Mouse (Mus musculus): Measurements from ENCODE around the gene Ttc7b.

Ttc7b gene

GRCm38 (mm10) chr12:100520077-100520793 is 391 bp downstream of the Ttc7b start:
- DNase-seq, result peak; percentile 67

- DNase-seq, result no peak
Observed at GRCm38 (mm10) chr12:100519684-100520076, 946 bp downstream of the Ttc7b start.

- no peak for DNase-seq
Observed at GRCm38 (mm10) chr12:100517371-100517770, 3.3 kb downstream of the Ttc7b start.

GRCm38 (mm10) chr12:100516161-100516838 is 4.3 kb downstream of the Ttc7b start:
- DNase-seq, result no peak

- DNase-seq, result no peak
Observed at GRCm38 (mm10) chr12:100515493-100515892, 5.1 kb downstream of the Ttc7b start.

DNA sequence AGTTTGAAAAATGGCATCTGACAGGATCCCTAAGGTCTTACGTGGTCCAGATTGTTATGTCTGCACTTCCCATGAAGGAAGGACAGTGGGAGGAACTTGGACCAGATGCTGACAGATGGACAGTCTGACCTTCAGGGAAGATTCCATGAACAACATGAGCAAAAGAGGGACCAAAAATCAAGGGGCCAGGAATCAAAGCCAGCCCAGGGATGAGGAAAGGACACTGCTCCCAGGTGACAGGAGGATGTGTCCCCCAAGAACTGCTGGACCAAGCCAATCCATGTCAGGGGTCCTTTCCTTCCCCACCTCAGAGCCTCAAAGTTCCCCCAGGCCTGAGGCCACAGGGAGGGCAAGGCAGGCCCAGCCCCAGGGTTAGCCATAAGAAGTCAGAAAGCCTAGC is 6.0 kb downstream of the Ttc7b start:
- DNase-seq, result no peak

DNA sequence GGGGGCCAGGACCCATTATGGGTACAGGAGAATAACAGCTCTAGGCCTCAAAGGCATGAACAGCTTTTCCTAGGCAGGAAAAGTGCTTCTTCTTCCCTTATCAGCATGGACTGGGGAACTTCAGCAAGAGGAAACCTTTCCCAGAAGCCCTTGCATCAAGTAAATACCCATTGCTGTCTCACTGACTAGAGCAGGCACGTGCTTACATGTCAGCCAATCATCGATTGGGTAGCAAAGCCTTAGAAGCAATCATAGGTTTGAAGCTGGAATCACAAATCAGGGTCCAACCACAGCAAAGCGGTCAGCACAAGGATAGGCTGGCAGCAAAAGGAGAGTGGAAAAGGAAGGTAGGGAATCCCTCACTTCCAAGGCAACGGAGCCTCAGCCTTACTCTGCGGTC is 7.5 kb downstream of the Ttc7b start:
- DNase-seq, result no peak

DNA sequence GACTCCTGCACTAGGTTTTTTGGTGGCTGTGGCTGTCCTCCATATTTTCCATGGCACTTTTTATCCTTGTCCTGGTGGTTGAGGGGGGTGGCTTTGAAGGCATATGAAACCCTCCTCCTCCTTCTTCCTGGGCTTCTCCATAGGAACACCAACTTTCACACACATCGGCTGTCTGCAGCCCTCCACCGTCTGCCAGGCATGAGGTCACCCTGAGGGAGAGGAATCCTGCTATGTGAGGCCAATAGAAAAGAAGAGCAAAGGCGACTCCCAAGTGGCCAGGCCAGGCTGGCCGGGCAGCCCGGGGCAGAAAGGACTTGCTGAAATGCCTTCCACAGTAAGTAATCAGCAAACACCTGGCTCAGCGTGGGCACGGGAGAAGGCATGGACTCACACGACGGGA is 8.0 kb downstream of the Ttc7b start:
- DNase-seq, result no peak

GRCm38 (mm10) chr12:100509615-100510282 is 10.9 kb downstream of the Ttc7b start:
- no peak for DNase-seq

GRCm38 (mm10) chr12:100508668-100509067 is 12.0 kb downstream of the Ttc7b start:
- no peak for DNase-seq

DNA sequence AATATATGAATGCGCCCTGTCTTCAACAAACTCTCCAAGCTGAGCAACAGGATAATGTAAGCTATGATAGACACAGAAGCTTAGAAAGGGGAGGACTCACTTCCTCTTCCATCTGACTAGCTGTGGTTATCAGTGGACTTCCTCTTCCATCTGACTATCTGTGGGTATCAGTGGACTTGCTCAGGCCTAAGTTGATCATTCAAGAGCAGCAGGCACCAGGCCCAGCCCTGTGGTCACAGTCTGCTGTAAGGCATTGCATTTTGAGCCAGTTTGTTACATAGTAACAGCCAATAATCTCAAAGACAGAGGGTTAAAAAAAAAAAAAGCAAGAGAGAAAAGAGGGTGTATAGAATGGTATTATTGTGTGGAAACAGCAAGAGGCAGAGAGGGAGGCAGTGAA is 15.1 kb downstream of the Ttc7b start:
- no peak for DNase-seq

DNA sequence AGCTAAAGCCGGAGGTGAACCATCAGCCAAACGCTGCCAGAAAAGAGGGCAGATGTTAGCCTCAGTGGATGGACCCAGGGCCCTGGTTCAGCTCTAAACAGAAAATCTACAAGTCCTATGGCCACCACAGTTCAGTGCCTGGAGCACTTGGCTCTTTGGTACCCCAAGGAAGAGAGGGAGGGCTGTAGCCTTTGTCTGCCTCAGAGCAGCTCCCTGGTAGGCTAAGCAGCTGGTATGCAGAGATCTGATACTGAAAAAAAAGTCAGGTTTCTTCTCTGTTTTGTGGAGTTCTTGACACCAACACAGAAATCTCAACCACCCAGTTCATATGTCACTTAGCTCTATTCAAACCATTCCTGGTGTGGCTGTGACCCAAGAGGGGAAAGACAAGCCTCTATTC is 16.0 kb downstream of the Ttc7b start:
- no peak for DNase-seq

- DNase-seq, result no peak
Observed at GRCm38 (mm10) chr12:100503659-100504058, 17.0 kb downstream of the Ttc7b start.

DNA sequence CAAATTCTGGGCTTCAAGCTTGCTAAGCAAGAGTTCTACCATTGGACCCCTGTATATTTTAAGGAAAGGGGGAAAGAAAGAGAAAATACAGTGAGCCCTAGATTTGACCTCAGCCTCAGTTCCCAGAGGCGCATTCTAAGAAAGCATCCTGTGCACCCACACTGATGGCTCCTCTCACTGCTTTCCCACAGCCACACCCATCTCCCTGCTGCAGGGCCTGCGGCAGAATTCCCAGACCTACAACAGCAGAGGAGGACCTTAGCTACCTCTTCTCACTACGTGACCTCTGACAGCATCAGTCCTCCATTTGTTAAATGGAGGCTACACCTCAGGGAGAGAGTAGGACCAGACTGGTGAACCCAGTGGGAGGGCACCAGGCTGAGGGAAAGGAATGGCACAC is 18.1 kb downstream of the Ttc7b start:
- no peak for DNase-seq

DNA sequence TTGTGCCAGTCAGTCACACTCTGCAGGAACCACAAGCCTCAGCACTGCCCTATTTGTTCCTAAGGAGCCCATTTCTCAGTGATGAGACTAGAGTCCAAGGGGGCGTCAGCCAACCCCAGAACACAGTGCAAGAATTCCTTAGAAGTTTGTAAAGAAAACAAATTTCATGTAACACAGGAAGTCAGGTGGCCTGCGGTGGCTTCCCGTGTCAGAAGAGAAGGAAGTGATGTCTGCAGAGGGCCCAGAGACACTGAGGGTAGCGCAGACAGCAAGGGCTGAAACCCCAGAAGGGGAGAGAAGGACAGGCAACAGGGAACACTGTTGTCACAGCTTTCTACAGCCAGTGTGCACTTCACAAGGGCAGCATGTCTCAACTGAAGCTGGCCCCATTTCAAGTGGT is 19.4 kb downstream of the Ttc7b start:
- DNase-seq, result no peak

GRCm38 (mm10) chr12:100499469-100499868 is 21.2 kb downstream of the Ttc7b start:
- DNase-seq, result no peak

GRCm38 (mm10) chr12:100498006-100498405 is 22.6 kb downstream of the Ttc7b start:
- peak; percentile 69 for DNase-seq

DNA sequence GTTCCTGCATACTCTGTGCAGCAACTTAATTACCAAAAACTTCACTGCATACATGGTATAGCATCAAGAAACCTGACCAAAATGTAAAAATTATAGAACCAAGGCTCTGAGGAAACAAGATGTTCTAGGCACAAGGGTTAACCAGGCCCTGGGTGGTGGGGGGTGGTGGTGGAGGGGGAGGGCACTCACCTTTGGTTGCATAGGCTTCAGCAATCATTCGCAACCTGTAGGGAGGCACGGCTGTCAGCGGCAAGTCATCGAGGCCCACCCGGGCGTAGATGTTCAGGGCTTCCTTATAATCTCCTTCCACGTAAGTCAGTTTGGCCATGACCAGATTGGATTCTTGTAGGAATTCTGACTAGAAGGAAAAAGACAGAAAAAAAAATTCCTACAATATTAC is 25.5 kb downstream of the Ttc7b start:
- no peak for DNase-seq

GRCm38 (mm10) chr12:100493211-100493610 is 27.4 kb downstream of the Ttc7b start:
- no peak for DNase-seq

DNA sequence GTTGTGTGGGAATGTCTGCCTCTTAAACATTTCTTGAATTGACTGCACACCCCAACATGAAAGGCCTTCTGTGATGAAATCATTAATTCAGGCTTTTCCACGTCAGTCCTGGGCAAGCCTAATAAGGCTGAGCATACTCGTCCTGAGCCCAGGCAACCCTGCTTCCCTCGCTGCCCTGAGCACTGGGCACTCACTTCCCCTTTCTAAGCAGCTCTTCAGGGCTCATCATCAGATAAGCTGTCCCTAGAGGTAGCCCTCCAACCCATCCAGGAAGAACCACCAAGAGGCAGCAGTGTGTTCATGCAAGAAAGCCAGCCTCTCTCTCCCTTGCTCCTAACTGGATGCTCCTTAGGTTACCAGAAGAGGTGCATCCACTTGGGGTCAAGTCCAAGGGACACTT is 27.9 kb downstream of the Ttc7b start:
- no peak for DNase-seq

DNA sequence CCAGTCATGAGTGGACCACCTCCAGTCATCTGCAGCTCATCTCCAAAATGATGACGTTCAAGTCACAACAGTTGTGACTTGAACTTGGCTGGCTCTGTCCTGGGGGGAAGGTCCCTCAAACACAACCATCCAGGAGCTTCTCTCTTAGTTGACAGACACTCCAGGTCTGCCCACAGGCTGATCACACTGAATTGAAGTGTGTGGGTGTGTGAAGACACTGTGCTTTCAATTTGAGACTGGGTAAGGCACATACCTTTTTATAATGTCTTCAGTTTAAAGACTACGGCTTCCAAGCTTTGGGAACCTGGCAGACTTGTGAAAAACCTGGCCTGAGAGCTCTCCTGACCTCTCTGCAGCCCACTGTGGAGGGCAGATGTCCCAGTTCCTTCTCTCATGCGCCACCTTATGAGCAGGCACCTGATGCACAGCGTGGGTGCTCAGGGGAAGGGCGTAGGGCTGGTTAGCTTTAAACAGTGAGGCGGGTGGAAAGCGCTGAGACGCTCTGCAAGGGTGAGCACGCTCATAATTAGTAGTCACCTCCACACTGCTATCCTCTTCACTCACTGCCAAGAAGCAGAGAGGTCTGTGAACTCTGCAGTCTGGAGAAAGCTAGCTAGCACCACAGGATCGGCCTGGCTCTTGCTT is 28.5 kb downstream of the Ttc7b start:
- DNase-seq, result peak; percentile 45

GRCm38 (mm10) chr12:100489799-100490198 is 30.8 kb downstream of the Ttc7b start:
- DNase-seq, result no peak

DNA sequence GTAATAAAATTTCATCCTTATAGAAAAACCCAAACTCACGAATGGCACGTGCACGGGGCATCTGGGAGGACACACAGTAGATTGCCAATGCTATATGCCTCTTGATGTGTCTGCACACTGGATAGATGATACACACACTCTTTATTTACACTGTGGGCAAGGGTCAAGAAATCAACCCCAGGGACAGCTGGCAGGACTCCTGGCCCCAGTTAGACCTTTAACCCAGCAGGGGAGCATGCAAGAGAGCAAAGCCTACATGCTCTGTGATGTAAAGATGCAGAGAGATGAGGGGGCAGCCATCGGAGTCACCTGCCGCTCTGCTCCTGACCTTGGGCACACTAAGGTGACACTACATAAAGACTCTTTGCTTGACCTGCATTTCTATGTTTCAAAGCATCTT is 32.3 kb downstream of the Ttc7b start:
- no peak for DNase-seq

DNA sequence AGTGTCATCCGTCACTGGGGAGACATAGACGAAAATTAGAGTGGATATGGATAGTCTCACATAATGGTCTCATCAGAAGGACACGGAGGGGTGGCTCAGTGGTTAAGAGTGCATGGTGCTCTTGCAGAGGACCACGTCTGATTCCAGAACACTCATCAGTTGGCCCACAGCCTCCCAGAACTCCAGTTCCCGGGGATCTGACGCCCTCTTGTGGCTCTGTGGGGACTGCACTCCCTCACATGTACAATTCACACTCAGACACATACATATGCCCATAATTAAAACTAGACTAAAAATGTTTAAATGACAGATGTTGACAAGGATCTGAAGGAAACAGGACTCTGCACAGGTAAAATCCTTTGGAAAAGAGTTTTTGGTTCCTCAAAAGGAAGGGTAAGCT is 34.4 kb downstream of the Ttc7b start:
- DNase-seq, result peak; percentile 38
